Mouse (Mus musculus) heart, embryonic 11.5 days (tissue): ENCODE measurements around the gene Nfatc2. TPM values are rescaled to one million over a fixed set of nuclear protein-coding genes. Genes with fewer than 3 reads are reported as not detected.

ENCODE experiments used
- ATAC-seq: fragments of 200-750 bp; cut with Nextera tagmentation; replicated peaks from 2 replicates; pipeline ENCODE4 v1.8.0; 2017; ENCODE audit warnings: moderate library complexity; ENCODE audit not compliant: insufficient number of reproducible peaks, low FRiP score, low TSS enrichment
- H3K27ac ChIP-seq: fragments of 300-500 bp; sonication (generic); 2 replicates; pipeline ENCODE4 v1.5.1; 2014; ENCODE audit warnings: mild to moderate bottlenecking, low read depth, low read length
- H3K27me3 ChIP-seq: fragments of 300-500 bp; sonication (generic); 2 replicates; pipeline ENCODE4 v1.6.1; 2014; ENCODE audit warnings: mild to moderate bottlenecking, low read length, mixed read lengths; ENCODE audit not compliant: control insufficient read depth, insufficient read depth
- H3K36me3 ChIP-seq: fragments of 300-500 bp; sonication (generic); 2 replicates; pipeline ENCODE4 v1.6.1; 2014; ENCODE audit warnings: mild to moderate bottlenecking, low read length, moderate library complexity, mixed read lengths; ENCODE audit not compliant: control insufficient read depth, insufficient read depth
- H3K4me1 ChIP-seq: fragments of 300-500 bp; sonication (generic); 2 replicates; pipeline ENCODE4 v1.6.1; 2014; ENCODE audit warnings: low read length; ENCODE audit not compliant: control insufficient read depth, insufficient read depth
- H3K4me2 ChIP-seq: fragments of 300-500 bp; sonication (generic); 2 replicates; pipeline ENCODE4 v1.6.1; 2014; ENCODE audit warnings: mild to moderate bottlenecking, moderate library complexity
- H3K4me3 ChIP-seq: fragments of 300-500 bp; sonication (generic); 2 replicates; pipeline ENCODE4 v1.5.1; 2014; ENCODE audit warnings: low read depth, low read length
- H3K9ac ChIP-seq: fragments of 300-500 bp; sonication (generic); 2 replicates; pipeline ENCODE4 v1.6.1; 2014; ENCODE audit warnings: mild to moderate bottlenecking, low read depth, low read length, moderate library complexity
- H3K9me3 ChIP-seq: fragments of 300-500 bp; sonication (generic); replicated peaks from 2 replicates; pipeline ENCODE4 v1.6.1; 2016; ENCODE audit warnings: low read length; ENCODE audit not compliant: control insufficient read depth
- WGBS: fragments of 180-500 bp; shearing (Covaris S2); extraction: QIAGEN DNeasy Blood & Tissue Kit; methylation state at CpG from one replicate; pipeline ENCODE4 v1.1.7; 2014; ENCODE audit not compliant: insufficient replicate concordance; 5-methylcytosine and 5-hydroxymethylcytosine counted together
- polyA plus RNA-seq: library from polyadenylated mRNA; unstranded; fragments of >200 nt; fragmentation: Nextera tagmentation; extraction: Ambion mirVana; gene quantifications from 2 replicates; pipeline ENCODE4 v1.2.1, GENCODE M21; 2014

The Nfatc2 gene
- polyA plus RNA-seq, 1 experiment from 2014 or later: 4.2 TPM

- Histone ChIP-seq H3K36me3 (no peaks in the 10 kb centered on the region), H3K27ac (no peak overlapping the region), H3K9ac (no peak overlapping the region), H3K27me3 (peaks cover 19% of the 10 kb centered on the region), H3K4me1 (peaks cover 8% of the 10 kb centered on the region), H3K4me3 (no peak overlapping the region), H3K9me3 (no peaks in the 10 kb centered on the region), H3K4me2 (no peak overlapping the region)
- no peak for ATAC-seq
- 56% methylated on average over 30 of the region's 30 CpGs for WGBS
Observed at GRCm38 (mm10) chr2:168451714-168452708, 149.4 kb downstream of the Nfatc2 start.

- Histone ChIP-seq H3K4me1 (peaks cover 8% of the 10 kb centered on the region), H3K9ac (no peak overlapping the region), H3K36me3 (no peaks in the 10 kb centered on the region), H3K9me3 (no peaks in the 10 kb centered on the region), H3K4me2 (no peak overlapping the region), H3K4me3 (no peak overlapping the region), H3K27ac (no peak overlapping the region), H3K27me3 (peaks cover 23% of the 10 kb centered on the region)
- no peak for ATAC-seq
- WGBS: 11% methylated on average over 3 of the region's 3 CpGs
Observed at GRCm38 (mm10) chr2:168450977-168451376, 150.5 kb downstream of the Nfatc2 start.

GRCm38 (mm10) chr2:168448054-168448453 lies 153.4 kb downstream of the Nfatc2 start:
- H3K9me3 ChIP-seq: no peaks in the 10 kb centered on the region
- no peak overlapping the region for H3K27ac ChIP-seq
- peaks cover 36% of the 10 kb centered on the region for H3K27me3 ChIP-seq
- H3K36me3 ChIP-seq: no peaks in the 10 kb centered on the region
- H3K9ac ChIP-seq: no peak overlapping the region
- peaks cover 8% of the 10 kb centered on the region for H3K4me1 ChIP-seq
- H3K4me2 ChIP-seq: no peak overlapping the region
- H3K4me3 ChIP-seq: no peak overlapping the region
- ATAC-seq: no peak
- WGBS: 54% methylated on average over 5 of the region's 5 CpGs

- ATAC-seq: 0 out of 2 replicates have a peak, but pooled peaks have one; percentile 14
- Histone ChIP-seq H3K9ac (no peak overlapping the region), H3K27ac (no peak overlapping the region), H3K36me3 (no peaks in the 10 kb centered on the region), H3K4me1 (peaks cover 8% of the 10 kb centered on the region), H3K4me3 (no peak overlapping the region), H3K4me2 (no peak overlapping the region; the same call in 1 of the 2 replicates), H3K27me3 (peaks cover 32% of the 10 kb centered on the region), H3K9me3 (no peaks in the 10 kb centered on the region)
- 28% methylated on average over 4 of the region's 4 CpGs for WGBS
Observed at GRCm38 (mm10) chr2:168447601-168448000, 153.9 kb downstream of the Nfatc2 start.

- Histone ChIP-seq H3K27me3 (peaks cover 24% of the 10 kb centered on the region), H3K36me3 (no peaks in the 10 kb centered on the region), H3K4me2 (no peak overlapping the region), H3K9ac (no peak overlapping the region), H3K9me3 (peaks cover 3% of the 10 kb centered on the region; the same call in 1 of the 2 replicates), H3K4me1 (peaks cover 8% of the 10 kb centered on the region), H3K4me3 (no peak overlapping the region), H3K27ac (no peak overlapping the region)
- ATAC-seq: 0 out of 2 replicates have a peak, but pooled peaks have one; percentile 44
- WGBS: 33% methylated on average over 10 of the region's 10 CpGs
Observed at GRCm38 (mm10) chr2:168445211-168445810, 156.1 kb downstream of the Nfatc2 start.

GRCm38 (mm10) chr2:168444126-168444525 lies 157.3 kb downstream of the Nfatc2 start:
- no peak overlapping the region for H3K4me3 ChIP-seq
- no peak overlapping the region for H3K9ac ChIP-seq
- peaks cover 8% of the 10 kb centered on the region for H3K4me1 ChIP-seq
- no peaks in the 10 kb centered on the region for H3K36me3 ChIP-seq
- ATAC-seq: no peak
- H3K27me3 ChIP-seq: peaks cover 29% of the 10 kb centered on the region
- H3K27ac ChIP-seq: no peak overlapping the region
- peaks cover 5% of the 10 kb centered on the region; the same call in 1 of the 2 replicates for H3K9me3 ChIP-seq
- WGBS: 32% methylated on average over 8 of the region's 8 CpGs
- no peak overlapping the region for H3K4me2 ChIP-seq

GRCm38 (mm10) chr2:168441494-168441893 lies 160.0 kb downstream of the Nfatc2 start:
- peaks cover 25% of the 10 kb centered on the region for H3K27me3 ChIP-seq

GRCm38 (mm10) chr2:168440918-168441328 lies 160.5 kb downstream of the Nfatc2 start:
- Histone ChIP-seq H3K27me3 (peaks cover 21% of the 10 kb centered on the region), H3K27ac (no peak overlapping the region)

More at GRCm38 (mm10) chr2:168441494-168441893, 160.0 kb downstream of the Nfatc2 start:
- no peak overlapping the region for H3K27ac ChIP-seq
- H3K4me3 ChIP-seq: no peak overlapping the region
- H3K4me1 ChIP-seq: 0 out of 2 replicates have a peak, but pooled peaks cover 2% of the 10 kb centered on the region
- no peak overlapping the region for H3K4me2 ChIP-seq
- ATAC-seq: no peak
- no peaks in the 10 kb centered on the region for H3K36me3 ChIP-seq
- WGBS: 86% methylated on average over 12 of the region's 12 CpGs
- peaks cover 5% of the 10 kb centered on the region; the same call in 1 of the 2 replicates for H3K9me3 ChIP-seq
- no peak overlapping the region for H3K9ac ChIP-seq

More at GRCm38 (mm10) chr2:168440918-168441328, 160.5 kb downstream of the Nfatc2 start:
- ATAC-seq: no peak
- no peak overlapping the region for H3K9ac ChIP-seq
- 81% methylated on average over 17 of the region's 17 CpGs for WGBS
- no peaks in the 10 kb centered on the region for H3K36me3 ChIP-seq
- H3K4me1 ChIP-seq: 0 out of 2 replicates have a peak, but pooled peaks cover 2% of the 10 kb centered on the region
- H3K9me3 ChIP-seq: peaks cover 5% of the 10 kb centered on the region; the same call in 1 of the 2 replicates
- H3K4me3 ChIP-seq: no peak overlapping the region
- no peak overlapping the region for H3K4me2 ChIP-seq
